Mouse (Mus musculus) liver, embryonic 14.5 days (tissue): Measurements from ENCODE around the gene Hcfc2. TPM values are rescaled to one million over a fixed set of nuclear protein-coding genes. Genes with fewer than 3 reads are reported as not detected.

ENCODE experiments used
- ATAC-seq: fragments of 200-750 bp; cut with Nextera tagmentation; 2 replicates; pipeline ENCODE4 v1.8.0; 2017; ENCODE audit warnings: moderate number of reproducible peaks, mild to moderate bottlenecking, moderate library complexity; ENCODE audit not compliant: insufficient read depth
- DNase-seq, 3 experiments: peaks; one replicate each; pipeline ENCODE4 v3.0.0-alpha.2; 2012 to 2013; ENCODE audit warnings: low read depth in 3 of 3, low spot score in 3 of 3
- H3K27ac ChIP-seq: fragments of 300-500 bp; sonication (generic); 2 replicates; pipeline ENCODE4 v1.5.1; 2014; ENCODE audit warnings: moderate library complexity, mild to moderate bottlenecking, control low read depth, inconsistent platforms
- H3K27me3 ChIP-seq: fragments of 300-500 bp; sonication (generic); 2 replicates; pipeline ENCODE4 v1.6.1; 2014; ENCODE audit warnings: mild to moderate bottlenecking, low read length, moderate library complexity; ENCODE audit not compliant: control insufficient read depth, insufficient read depth
- H3K36me3 ChIP-seq: fragments of 300-500 bp; sonication (generic); replicated peaks from 2 replicates; pipeline ENCODE4 v1.6.1; 2014; ENCODE audit warnings: low read depth; ENCODE audit not compliant: control insufficient read depth, insufficient read depth
- H3K4me1 ChIP-seq, 2 experiments: fragments of 200-500 bp in 1 of 2; fragments of 300-500 bp in 1 of 2; sonication (generic) in 1 of 2; replicated peaks; 2 replicates each; pipeline ENCODE4 v1.6.1; 2012 to 2014; ENCODE audit warnings: antibody characterized with exemption in 1 of 2, inconsistent platforms in 1 of 2, low read length in 1 of 2; ENCODE audit not compliant: control insufficient read depth in 2 of 2, insufficient read depth in 2 of 2
- H3K4me2 ChIP-seq: fragments of 300-500 bp; sonication (generic); 2 replicates; pipeline ENCODE4 v1.6.1; 2014; ENCODE audit warnings: low read depth, mild to moderate bottlenecking, control low read depth, moderate library complexity
- H3K4me3 ChIP-seq, 2 experiments: fragments of 200-500 bp in 1 of 2; fragments of 300-500 bp in 1 of 2; sonication (generic) in 1 of 2; 2 replicates each; pipeline ENCODE4 v1.5.1; 2012 to 2014; ENCODE audit warnings: low read depth in 2 of 2, low read length in 2 of 2, mild to moderate bottlenecking in 2 of 2, control low read depth in 1 of 2, inconsistent platforms in 1 of 2, moderate library complexity in 1 of 2; ENCODE audit not compliant: insufficient read depth in 1 of 2
- H3K9ac ChIP-seq: fragments of 300-500 bp; sonication (generic); replicated peaks from 2 replicates; pipeline ENCODE4 v1.6.1; 2014; ENCODE audit warnings: mild to moderate bottlenecking, control low read depth, moderate library complexity
- H3K9me3 ChIP-seq: fragments of 300-500 bp; sonication (generic); 2 replicates; pipeline ENCODE4 v1.6.1; 2016; ENCODE audit warnings: low read length, mixed read lengths; ENCODE audit not compliant: control insufficient read depth
- CTCF ChIP-seq: IDR thresholded peaks from 2 replicates; pipeline ENCODE4 v1.5.1; 2016; ENCODE audit warnings: antibody characterized with exemption, low read depth, control low read depth
- EP300 ChIP-seq: IDR thresholded peaks from 2 replicates; pipeline ENCODE4 v1.6.1; 2016; ENCODE audit warnings: antibody characterized with exemption, low read depth
- WGBS: fragments of 180-500 bp; shearing (Covaris S2); extraction: QIAGEN DNeasy Blood & Tissue Kit; methylation state at CpG from one replicate; pipeline ENCODE4 v1.1.7; 2014; ENCODE audit not compliant: insufficient replicate concordance; 5-methylcytosine and 5-hydroxymethylcytosine counted together
- polyA plus RNA-seq, 2 experiments: library from polyadenylated mRNA; depleted of rRNA in 1 of 2; stranded (reverse) in 1 of 2; unstranded in 1 of 2; fragments of >200 nt; fragmentation: Nextera tagmentation in 1 of 2; extraction: Ambion mirVana in 1 of 2; gene quantifications; 2 replicates each; pipeline versions ENCODE4 v1.2.1 to v1.2.3; 2012 to 2014

Hcfc2 gene
- polyA plus RNA-seq, 2 experiments, result 6.5 to 10.7 TPM

DNA sequence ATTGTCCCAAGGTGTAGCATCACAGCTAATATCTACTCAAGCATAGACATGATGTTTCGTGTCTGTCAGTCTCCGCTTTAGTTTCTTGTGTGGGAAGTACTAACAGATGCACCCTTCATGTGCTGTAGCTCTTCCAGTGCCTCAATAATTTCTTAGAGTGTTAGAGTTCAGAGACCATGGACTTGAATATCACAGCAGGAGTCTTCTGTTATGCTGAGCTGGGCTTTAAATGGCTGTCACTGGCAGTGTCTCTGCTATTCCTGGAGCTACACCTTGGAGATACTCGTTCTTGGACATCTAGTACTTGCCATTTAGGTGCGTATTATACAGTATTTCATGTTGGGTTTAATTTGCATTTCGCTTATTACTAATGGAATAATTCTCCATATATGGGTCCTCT lies 49.3 kb downstream of the Hcfc2 start:
- ATAC-seq, result no peak
- peaks cover 0 to 3% of the 10 kb centered on the region in 2 experiments; a peak in 1 of 4 replicates for H3K4me1 ChIP-seq
- no peak for DNase-seq
- H3K36me3 ChIP-seq, result peaks cover 31% of the 10 kb centered on the region
- H3K9ac ChIP-seq, result no peak overlapping the region
- no peak overlapping the region for H3K27ac ChIP-seq
- WGBS, result 82% methylated on average over 5 of the region's 5 CpGs
- no peak overlapping the region for H3K4me3 ChIP-seq
- H3K4me2 ChIP-seq, result no peak overlapping the region
- no peak for TF ChIP-seq CTCF
- TF ChIP-seq EP300, result no peak
- no peaks in the 10 kb centered on the region for H3K27me3 ChIP-seq
- no peaks in the 10 kb centered on the region for H3K9me3 ChIP-seq

DNA sequence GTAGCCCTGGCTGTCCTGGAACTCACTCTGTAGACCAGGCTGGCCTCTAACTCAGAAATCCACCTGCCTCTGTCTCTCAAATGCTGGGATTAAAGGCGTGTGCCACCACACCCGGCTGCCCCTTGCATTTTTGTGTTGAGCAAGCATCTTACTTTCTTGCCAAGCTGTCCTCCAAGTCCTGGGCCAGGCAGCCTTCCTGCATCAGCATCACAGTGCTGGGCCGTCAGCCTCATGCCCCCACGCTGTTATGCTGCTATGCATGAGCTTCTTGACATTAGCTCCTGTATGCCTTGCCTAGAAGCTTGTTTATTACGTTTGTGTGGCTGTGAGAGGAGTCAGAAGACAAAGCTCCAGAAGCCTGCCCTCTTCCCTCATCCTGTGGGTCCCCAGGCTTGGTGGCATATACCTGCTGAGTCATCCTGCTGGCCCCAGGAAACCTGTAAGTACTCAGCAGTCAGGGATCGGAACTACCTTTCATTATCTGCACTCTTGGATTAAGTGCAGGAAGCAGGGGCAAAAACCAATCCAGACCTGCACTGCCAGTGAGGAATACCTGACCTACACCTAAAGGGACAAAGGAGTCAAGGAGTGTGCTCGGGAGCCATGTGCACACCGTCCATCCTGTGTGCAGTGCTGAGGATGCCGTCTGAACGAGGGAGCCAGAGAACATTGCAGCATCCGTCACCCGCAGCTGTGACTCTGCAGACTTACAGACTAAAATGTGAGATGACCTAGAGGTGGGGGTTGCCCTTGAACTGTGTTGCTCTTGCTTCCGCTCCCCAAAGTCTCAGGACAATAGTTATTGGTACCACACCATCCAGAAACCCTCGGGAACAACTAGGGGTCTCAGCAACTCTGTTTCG lies 51.3 kb downstream of the Hcfc2 start:
- Histone ChIP-seq H3K27me3 (no peaks in the 10 kb centered on the region), H3K27ac (no peak overlapping the region), H3K4me2 (no peak overlapping the region), H3K4me3 (no peak overlapping the region), H3K36me3 (peaks cover 51% of the 10 kb centered on the region), H3K9me3 (no peaks in the 10 kb centered on the region), H3K4me1 (peaks cover 0 to 3% of the 10 kb centered on the region in 2 experiments; a peak in 1 of 4 replicates), H3K9ac (no peak overlapping the region)
- WGBS, result 76% methylated on average over 15 of the region's 15 CpGs
- DNase-seq (no peak), ATAC-seq (no peak; the same call in 1 of the 2 replicates)
- TF ChIP-seq EP300, result no peak
- no peak for TF ChIP-seq CTCF

DNA sequence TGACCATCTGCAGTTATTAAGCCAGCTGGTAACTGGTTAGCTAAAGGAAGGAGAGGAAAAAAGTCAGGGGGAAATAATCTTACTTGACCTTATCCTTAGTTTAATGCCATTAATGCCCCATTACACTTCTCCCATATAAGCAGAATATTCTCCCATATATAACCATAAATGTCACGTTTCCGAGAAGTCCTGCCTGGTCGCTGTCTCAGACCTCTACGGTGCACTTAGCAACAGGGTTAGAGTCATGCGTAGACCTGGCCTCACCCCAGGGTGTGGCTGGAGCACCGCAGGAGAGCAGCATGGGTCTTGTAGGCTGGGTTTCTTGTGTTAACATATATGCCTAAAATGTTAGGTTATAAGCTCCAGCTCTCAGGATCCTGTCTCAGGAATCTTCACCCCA lies 54.8 kb downstream of the Hcfc2 start:
- Histone ChIP-seq H3K4me3 (no peak overlapping the region), H3K9me3 (no peaks in the 10 kb centered on the region), H3K4me1 (peaks cover 0 to 3% of the 10 kb centered on the region in 2 experiments; a peak in 2 of 4 replicates), H3K36me3 (peaks cover 82% of the 10 kb centered on the region), H3K4me2 (no peak overlapping the region), H3K27ac (no peak overlapping the region), H3K27me3 (no peaks in the 10 kb centered on the region), H3K9ac (no peak overlapping the region)
- 85% methylated on average over 6 of the region's 6 CpGs for WGBS
- DNase-seq, result no peak
- no peak for ATAC-seq
- no peak for TF ChIP-seq EP300
- TF ChIP-seq CTCF, result no peak

DNA sequence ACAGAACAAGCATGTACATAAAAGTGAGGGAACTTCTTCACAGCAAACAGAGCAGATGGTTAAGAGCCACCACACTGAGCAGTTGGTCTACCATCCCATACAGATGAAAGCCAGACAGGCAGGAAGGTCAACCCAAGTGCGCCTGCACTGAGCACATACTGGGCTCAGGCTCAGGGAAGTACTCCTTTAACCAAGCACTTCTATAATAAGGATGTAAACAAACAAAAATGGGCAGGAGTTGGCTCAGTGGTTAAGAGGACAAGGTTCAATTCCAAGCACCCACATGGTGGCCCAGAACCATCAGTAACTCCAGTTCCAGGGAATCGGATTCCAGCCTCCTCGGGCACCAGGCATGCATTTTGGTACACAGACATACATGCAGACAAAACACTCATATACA lies 57.0 kb downstream of the Hcfc2 start:
- H3K4me1 ChIP-seq, result peaks cover 0 to 3% of the 10 kb centered on the region in 2 experiments; a peak in 2 of 4 replicates
- H3K4me2 ChIP-seq, result no peak overlapping the region
- no peak for TF ChIP-seq EP300
- TF ChIP-seq CTCF, result no peak
- peaks cover 91% of the 10 kb centered on the region for H3K36me3 ChIP-seq
- no peak for ATAC-seq
- 78% methylated on average over 3 of the region's 3 CpGs for WGBS
- no peak overlapping the region for H3K4me3 ChIP-seq
- no peaks in the 10 kb centered on the region for H3K27me3 ChIP-seq
- H3K9ac ChIP-seq, result no peak overlapping the region
- H3K9me3 ChIP-seq, result no peaks in the 10 kb centered on the region
- no peak overlapping the region for H3K27ac ChIP-seq
- no peak for DNase-seq

DNA sequence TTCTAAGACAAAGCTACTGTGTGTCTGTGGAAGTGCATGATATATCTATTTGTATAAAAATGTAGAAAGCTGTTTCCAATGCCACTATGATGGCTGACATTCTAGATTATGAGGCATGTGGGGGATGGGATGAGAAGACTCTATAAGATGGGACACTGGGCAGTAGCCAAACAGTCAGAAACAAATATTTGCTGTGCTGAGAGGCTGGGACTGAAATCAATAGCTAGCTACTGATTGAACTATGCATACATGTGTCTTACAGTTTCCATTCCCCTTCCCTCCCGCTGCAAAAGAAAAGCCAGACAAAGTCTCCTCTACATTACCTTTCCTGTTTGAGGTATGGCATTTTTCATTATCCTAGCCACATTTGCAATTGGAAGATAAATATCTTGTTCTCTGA lies 58.7 kb downstream of the Hcfc2 start:
- peaks cover 0 to 9% of the 10 kb centered on the region in 2 experiments; a peak in 2 of 4 replicates for H3K4me1 ChIP-seq
- no peak for ATAC-seq
- 93% methylated on average over 1 of the region's 1 CpGs for WGBS
- no peaks in the 10 kb centered on the region for H3K27me3 ChIP-seq
- H3K36me3 ChIP-seq, result peaks cover 84% of the 10 kb centered on the region
- H3K9me3 ChIP-seq, result no peaks in the 10 kb centered on the region
- H3K4me3 ChIP-seq, result no peak overlapping the region
- no peak overlapping the region for H3K27ac ChIP-seq
- no peak overlapping the region for H3K4me2 ChIP-seq
- TF ChIP-seq EP300 (no peak), CTCF (no peak)
- DNase-seq, result no peak
- no peak overlapping the region for H3K9ac ChIP-seq
